Mouse (Mus musculus) myocyte (in vitro differentiated cells): ENCODE results near the gene Fam13a. TPM values are rescaled to one million over a fixed set of nuclear protein-coding genes. Genes with fewer than 3 reads are reported as not detected.
A peak's percentile ranks its signal among the peaks of the same experiment; 100 is the strongest.

Source experiments
- H3K27me3 ChIP-seq: one replicate; pipeline ENCODE4 v1.6.1; 2011; ENCODE audit not compliant: control insufficient read depth, insufficient read depth, insufficient read length
- H3K36me3 ChIP-seq: one replicate; pipeline ENCODE4 v1.6.1; 2011; ENCODE audit not compliant: control insufficient read depth, insufficient read depth
- H3K4me2 ChIP-seq: one replicate; pipeline ENCODE4 v1.6.1; 2011; ENCODE audit warnings: low read depth, control low read depth
- H3K4me3 ChIP-seq: one replicate; pipeline ENCODE4 v1.5.1; 2011; ENCODE audit warnings: mild to moderate bottlenecking, control low read depth, moderate library complexity
- H3K79me2 ChIP-seq: one replicate; pipeline ENCODE4 v1.6.1; 2011; ENCODE audit not compliant: control insufficient read depth, insufficient read depth
- H3ac ChIP-seq: one replicate; pipeline ENCODE4 v1.6.1; 2011; ENCODE audit not compliant: control insufficient read depth, insufficient read length
- CEBPB ChIP-seq: IDR thresholded peaks from 2 replicates; pipeline ENCODE4 v1.6.1; 2011; ENCODE audit warnings: mild to moderate bottlenecking, moderate library complexity; ENCODE audit not compliant: poor library complexity, insufficient read depth, severe bottlenecking
- E2F4 ChIP-seq: IDR thresholded peaks from one replicate; pipeline ENCODE4 v1.6.1; 2011; ENCODE audit warnings: mild to moderate bottlenecking, control low read depth, moderate library complexity; ENCODE audit not compliant: insufficient read depth
- MAX ChIP-seq: IDR thresholded peaks from one replicate; pipeline ENCODE4 v1.6.1; 2011; ENCODE audit warnings: low read depth, mild to moderate bottlenecking, control low read depth
- MYOD1 ChIP-seq, 3 experiments: IDR thresholded peaks; one replicate each; pipeline ENCODE4 v1.6.1; 2011; ENCODE audit warnings: control low read depth in 2 of 3, low read depth in 2 of 3, mild to moderate bottlenecking in 2 of 3, moderate library complexity in 1 of 3; ENCODE audit not compliant: insufficient read length in 2 of 3, control insufficient read depth in 1 of 3
- MYOG ChIP-seq, 3 experiments: IDR thresholded peaks; one replicate each; pipeline ENCODE4 v1.6.1; 2011; ENCODE audit warnings: control low read depth in 2 of 3, low read depth in 2 of 3, mild to moderate bottlenecking in 2 of 3; ENCODE audit not compliant: insufficient read length in 2 of 3, control insufficient read depth in 1 of 3, insufficient read depth in 1 of 3
- POLR2A ChIP-seq: IDR thresholded peaks from one replicate; pipeline ENCODE4 v1.6.1; 2011; ENCODE audit warnings: low read depth, mild to moderate bottlenecking, control low read depth, moderate library complexity; ENCODE audit not compliant: insufficient read length
- POLR2AphosphoS2 ChIP-seq: IDR thresholded peaks from one replicate; pipeline ENCODE4 v1.6.1; 2011; ENCODE audit warnings: low read depth, control low read depth; ENCODE audit not compliant: insufficient read length
- REST ChIP-seq: IDR thresholded peaks from one replicate; pipeline ENCODE4 v1.6.1; 2011; ENCODE audit warnings: mild to moderate bottlenecking, control low read depth, moderate library complexity; ENCODE audit not compliant: insufficient read depth, insufficient read length
- SRF ChIP-seq: IDR thresholded peaks from one replicate; pipeline ENCODE4 v1.6.1; 2011; ENCODE audit warnings: low read depth; ENCODE audit not compliant: control insufficient read depth, insufficient read length
- TCF12 ChIP-seq: IDR thresholded peaks from one replicate; pipeline ENCODE4 v1.6.1; 2011; ENCODE audit warnings: mild to moderate bottlenecking, control low read depth; ENCODE audit not compliant: poor library complexity, insufficient read depth, severe bottlenecking
- TCF3 ChIP-seq: IDR thresholded peaks from one replicate; pipeline ENCODE4 v1.6.1; 2011; ENCODE audit warnings: low read depth, control low read depth; ENCODE audit not compliant: insufficient read length
- USF1 ChIP-seq: IDR thresholded peaks from one replicate; pipeline ENCODE4 v1.6.1; 2011; ENCODE audit warnings: low read depth, mild to moderate bottlenecking, control low read depth, moderate library complexity
- polyA plus RNA-seq: library from polyadenylated mRNA; unstranded; fragments of >200 nt; fragmentation: generic; extraction: Trizol; gene quantifications from one replicate; pipeline ENCODE4 v1.2.1, GENCODE M21; 2012; ENCODE audit warnings: missing spikeins

Fam13a gene
- polyA plus RNA-seq, 1 experiment: 0.43 TPM

DNA sequence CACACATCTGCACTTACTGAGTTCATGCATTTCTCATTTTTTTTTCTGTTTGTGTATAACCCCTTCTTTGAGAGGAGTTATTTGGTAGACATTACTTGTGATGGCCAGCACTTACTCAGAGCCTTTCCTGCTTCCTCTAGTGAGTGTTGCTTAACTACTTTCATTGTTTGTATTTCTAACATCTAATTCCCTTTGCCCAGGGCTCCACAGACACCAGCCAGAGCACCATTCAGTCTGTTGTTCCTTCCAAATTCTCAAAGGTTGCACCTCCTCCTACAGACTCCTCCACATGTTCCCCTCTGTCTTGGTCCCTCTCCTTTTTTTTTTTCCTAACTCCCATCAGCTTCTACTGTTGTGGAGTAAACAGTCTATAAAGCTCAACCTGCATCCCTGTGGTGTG, 5.7 kb upstream of the Fam13a start:
- no peak overlapping the region for H3K4me3 ChIP-seq
- TF ChIP-seq MYOG (IDR thresholded peaks at IDR 0.05; ENCODE audit: control insufficient read depth in 1 of 3, insufficient read depth in 1 of 3, insufficient read length in 2 of 3, low read depth in 2 of 3) (no peak), USF1 (no peak), REST (no peak), MAX (no peak), MYOD1 (IDR thresholded peaks at IDR 0.05; ENCODE audit: control insufficient read depth in 1 of 3, insufficient read length in 2 of 3, low read depth in 2 of 3) (no peak), E2F4 (no peak), SRF (no peak), POLR2A (no peak), TCF12 (no peak), POLR2AphosphoS2 (no peak), CEBPB (no peak), TCF3 (no peak)
- H3K79me2 ChIP-seq: no peaks in the 10 kb centered on the region
- no peak overlapping the region for H3K4me2 ChIP-seq
- no peak overlapping the region for H3ac ChIP-seq
- H3K27me3 ChIP-seq: no peaks in the 10 kb centered on the region
- H3K36me3 ChIP-seq: no peaks in the 10 kb centered on the region

DNA sequence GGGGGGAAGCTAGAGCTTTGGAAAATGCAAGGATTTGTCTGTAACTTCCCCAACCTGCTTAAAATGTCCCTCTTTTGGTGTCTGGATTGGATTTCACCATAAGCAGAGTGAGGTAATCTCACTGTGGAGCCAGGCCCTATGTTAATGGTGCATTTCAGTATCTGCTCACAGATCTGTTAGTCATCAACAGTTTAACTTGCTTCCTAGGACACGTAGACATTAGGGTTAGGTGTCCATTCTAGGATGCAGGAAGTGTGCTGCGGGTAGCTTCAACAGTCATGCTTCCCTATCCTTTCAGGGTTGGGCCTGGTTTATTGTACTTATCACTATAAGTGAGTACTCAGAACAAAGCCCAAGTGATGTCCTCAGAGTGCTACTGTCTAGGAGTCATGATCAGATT, 4.5 kb upstream of the Fam13a start:
- Histone ChIP-seq H3K4me2 (no peak overlapping the region), H3ac (no peak overlapping the region), H3K36me3 (no peaks in the 10 kb centered on the region), H3K4me3 (no peak overlapping the region), H3K27me3 (no peaks in the 10 kb centered on the region), H3K79me2 (no peaks in the 10 kb centered on the region)
- TF ChIP-seq CEBPB (no peak), TCF12 (no peak), SRF (no peak), USF1 (no peak), TCF3 (no peak), REST (no peak), MAX (no peak), E2F4 (no peak), POLR2A (no peak), POLR2AphosphoS2 (no peak), MYOG (IDR thresholded peaks at IDR 0.05; ENCODE audit: control insufficient read depth in 1 of 3, insufficient read depth in 1 of 3, insufficient read length in 2 of 3, low read depth in 2 of 3) (no peak), MYOD1 (IDR thresholded peaks at IDR 0.05; ENCODE audit: control insufficient read depth in 1 of 3, insufficient read length in 2 of 3, low read depth in 2 of 3) (no peak)

DNA sequence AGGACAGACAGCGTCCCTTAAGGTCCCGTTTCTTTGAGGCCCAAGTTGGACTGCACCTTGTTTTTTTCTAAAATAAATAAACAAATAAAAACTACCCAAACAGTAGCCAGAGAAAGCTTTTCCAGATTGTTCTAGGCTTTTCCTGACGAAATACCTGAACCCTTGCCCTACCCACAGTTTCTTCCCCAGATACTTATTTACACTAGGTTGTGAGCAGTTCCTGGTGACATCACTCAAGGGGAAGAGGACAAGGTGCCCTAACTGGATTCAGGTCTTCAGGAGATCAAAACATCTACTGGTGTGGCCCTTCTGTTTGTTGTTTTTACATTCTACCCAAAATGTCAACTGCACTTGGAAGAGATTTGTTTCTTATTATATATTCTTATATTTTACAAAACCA, 457 bp upstream of the Fam13a start:
- H3K79me2 ChIP-seq: no peaks in the 10 kb centered on the region
- TF ChIP-seq E2F4: no peak
- no peak for TF ChIP-seq USF1
- peak overlapping the region; percentile 19 for H3K4me3 ChIP-seq
- no peaks in the 10 kb centered on the region for H3K36me3 ChIP-seq
- H3K27me3 ChIP-seq: no peaks in the 10 kb centered on the region
- H3K4me2 ChIP-seq: peak overlapping the region; percentile 82
- no peak overlapping the region for H3ac ChIP-seq

GRCm38 (mm10) chr6:59023455-59024163, 740 bp downstream of the Fam13a start:
- Histone ChIP-seq H3K4me2 (peak overlapping the region; percentile 82), H3K4me3 (peak overlapping the region; percentile 19), H3K36me3 (no peaks in the 10 kb centered on the region), H3ac (no peak overlapping the region), H3K27me3 (no peaks in the 10 kb centered on the region), H3K79me2 (no peaks in the 10 kb centered on the region)
- TF ChIP-seq SRF: no peak
- TF ChIP-seq MAX: no peak
- TF ChIP-seq MYOG (IDR thresholded peaks at IDR 0.05; ENCODE audit: control insufficient read depth in 1 of 3, insufficient read depth in 1 of 3, insufficient read length in 2 of 3, low read depth in 2 of 3): no peak
- no peak for TF ChIP-seq CEBPB
- TF ChIP-seq E2F4: no peak
- no peak for TF ChIP-seq POLR2A

DNA sequence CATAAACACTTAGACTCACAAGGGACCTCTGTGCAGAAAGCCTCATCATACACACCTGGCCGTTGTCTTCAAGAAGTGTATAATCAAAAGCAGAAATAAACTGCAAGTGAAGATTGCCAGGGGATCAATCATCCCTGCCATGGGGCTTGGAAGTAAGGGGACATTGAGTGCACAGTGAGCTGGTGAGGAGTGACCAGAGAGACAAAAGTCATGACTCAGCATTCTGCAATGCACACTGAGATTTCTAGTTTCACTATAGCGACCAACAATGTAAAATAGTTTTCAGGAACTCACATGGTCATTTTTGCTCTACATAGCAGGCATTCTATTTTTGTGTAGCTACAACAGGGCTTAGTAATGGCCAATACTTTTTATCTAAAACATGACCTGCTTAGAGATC, 1.7 kb downstream of the Fam13a start:
- Histone ChIP-seq H3ac (no peak overlapping the region), H3K4me3 (no peak overlapping the region), H3K79me2 (no peaks in the 10 kb centered on the region), H3K36me3 (no peaks in the 10 kb centered on the region), H3K27me3 (no peaks in the 10 kb centered on the region), H3K4me2 (peak overlapping the region; percentile 82)
- TF ChIP-seq POLR2A: no peak
- TF ChIP-seq E2F4: no peak
- TF ChIP-seq MYOD1 (IDR thresholded peaks at IDR 0.05; ENCODE audit: control insufficient read depth in 1 of 3, insufficient read length in 2 of 3, low read depth in 2 of 3): no peak
- no peak for TF ChIP-seq TCF3
- no peak for TF ChIP-seq REST
- no peak for TF ChIP-seq CEBPB
- no peak for TF ChIP-seq MAX
- TF ChIP-seq SRF: no peak
- no peak for TF ChIP-seq POLR2AphosphoS2
- no peak for TF ChIP-seq MYOG (IDR thresholded peaks at IDR 0.05; ENCODE audit: control insufficient read depth in 1 of 3, insufficient read depth in 1 of 3, insufficient read length in 2 of 3, low read depth in 2 of 3)
- no peak for TF ChIP-seq TCF12
- no peak for TF ChIP-seq USF1
